Mouse (Mus musculus) limb, embryonic 13.5 days (tissue): ENCODE results near the gene Cbr4. TPM values are rescaled to one million over a fixed set of nuclear protein-coding genes. Genes with fewer than 3 reads are reported as not detected.
A peak's percentile ranks its signal among the peaks of the same experiment; 100 is the strongest.

Experiments
- ATAC-seq: fragments of 200-750 bp; cut with Nextera tagmentation; 2 replicates; pipeline ENCODE4 v1.8.0; 2017; ENCODE audit warnings: low read depth, moderate number of reproducible peaks, moderate TSS enrichment; ENCODE audit not compliant: low FRiP score
- H3K27ac ChIP-seq: fragments of 300-500 bp; sonication (generic); 2 replicates; pipeline ENCODE4 v1.5.1; 2015; ENCODE audit warnings: inconsistent platforms, mild to moderate bottlenecking, moderate library complexity
- H3K27me3 ChIP-seq: fragments of 300-500 bp; sonication (generic); 2 replicates; pipeline ENCODE4 v1.6.1; 2015; ENCODE audit warnings: mild to moderate bottlenecking, inconsistent platforms
- H3K36me3 ChIP-seq: fragments of 300-500 bp; sonication (generic); 2 replicates; pipeline ENCODE4 v1.6.1; 2015; ENCODE audit warnings: inconsistent platforms, mild to moderate bottlenecking, moderate library complexity
- H3K4me1 ChIP-seq: fragments of 300-500 bp; sonication (generic); 2 replicates; pipeline ENCODE4 v1.6.1; 2015; ENCODE audit warnings: inconsistent platforms
- H3K4me2 ChIP-seq: fragments of 300-500 bp; sonication (generic); replicated peaks from 2 replicates; pipeline ENCODE4 v1.6.1; 2015; ENCODE audit warnings: inconsistent platforms, mild to moderate bottlenecking, moderate library complexity
- H3K4me3 ChIP-seq: fragments of 300-500 bp; sonication (generic); 2 replicates; pipeline ENCODE4 v1.5.1; 2015; ENCODE audit warnings: moderate library complexity, mild to moderate bottlenecking, inconsistent platforms
- H3K9ac ChIP-seq: fragments of 300-500 bp; sonication (generic); 2 replicates; pipeline ENCODE4 v1.6.1; 2015; ENCODE audit warnings: mild to moderate bottlenecking, inconsistent platforms
- H3K9me3 ChIP-seq: fragments of 300-500 bp; sonication (generic); 2 replicates; pipeline ENCODE4 v1.6.1; 2016; ENCODE audit warnings: inconsistent platforms
- WGBS: fragments of 180-500 bp; shearing (Covaris S2); methylation state at CpG from one replicate; pipeline ENCODE4 v1.1.7; 2015; 5-methylcytosine and 5-hydroxymethylcytosine counted together
- polyA plus RNA-seq: library from polyadenylated mRNA; unstranded; fragments of >200 nt; fragmentation: Nextera tagmentation; extraction: Ambion mirVana; gene quantifications from 2 replicates; pipeline ENCODE4 v1.2.1, GENCODE M21; 2015

Cbr4 gene
- polyA plus RNA-seq, 1 experiment from 2014 or later = 30.9 TPM

- no peak overlapping the region for H3K9ac ChIP-seq
- no peak for ATAC-seq
- H3K9me3 ChIP-seq = no peaks in the 10 kb centered on the region
- WGBS = 50% methylated on average over 3 of the region's 3 CpGs
- no peak overlapping the region for H3K4me3 ChIP-seq
- H3K4me1 ChIP-seq = peaks cover 3% of the 10 kb centered on the region; the same call in 1 of the 2 replicates
- no peaks in the 10 kb centered on the region for H3K27me3 ChIP-seq
- peaks cover 13% of the 10 kb centered on the region for H3K36me3 ChIP-seq
- no peak overlapping the region for H3K4me2 ChIP-seq
- H3K27ac ChIP-seq = no peak overlapping the region
Observed at GRCm38 (mm10) chr8:61500914-61501313, 13.4 kb downstream of the Cbr4 start.

GRCm38 (mm10) chr8:61502277-61502676 is 14.7 kb downstream of the Cbr4 start:
- no peaks in the 10 kb centered on the region for H3K9me3 ChIP-seq
- no peaks in the 10 kb centered on the region for H3K27me3 ChIP-seq
- H3K4me1 ChIP-seq = peaks cover 3% of the 10 kb centered on the region; the same call in 1 of the 2 replicates
- no peak overlapping the region for H3K4me2 ChIP-seq
- ATAC-seq = no peak
- H3K9ac ChIP-seq = no peak overlapping the region
- no peak overlapping the region for H3K4me3 ChIP-seq
- H3K27ac ChIP-seq = no peak overlapping the region
- H3K36me3 ChIP-seq = peaks cover 7% of the 10 kb centered on the region

- Histone ChIP-seq H3K4me2 (no peak overlapping the region), H3K27me3 (no peaks in the 10 kb centered on the region), H3K9ac (no peak overlapping the region), H3K4me3 (no peak overlapping the region), H3K27ac (no peak overlapping the region; the same call in 1 of the 2 replicates), H3K36me3 (peaks cover 70% of the 10 kb centered on the region), H3K9me3 (no peaks in the 10 kb centered on the region), H3K4me1 (peaks cover 4% of the 10 kb centered on the region; the same call in 1 of the 2 replicates)
- no peak for ATAC-seq
- WGBS = 92% methylated on average over 24 of the region's 24 CpGs
Observed at GRCm38 (mm10) chr8:61515110-61515930, 27.8 kb downstream of the Cbr4 start.

GRCm38 (mm10) chr8:61515931-61516744 is 28.6 kb downstream of the Cbr4 start:
- 48% methylated on average over 25 of the region's 25 CpGs for WGBS
- Histone ChIP-seq H3K4me3 (no peak overlapping the region), H3K36me3 (peaks cover 69% of the 10 kb centered on the region), H3K27me3 (no peaks in the 10 kb centered on the region), H3K9me3 (no peaks in the 10 kb centered on the region), H3K4me2 (no peak overlapping the region), H3K9ac (no peak overlapping the region), H3K4me1 (peaks cover 4% of the 10 kb centered on the region; the same call in 1 of the 2 replicates), H3K27ac (no peak overlapping the region)
- peak; percentile 53; the same call in 1 of the 2 replicates for ATAC-seq

- H3K27ac ChIP-seq = no peak overlapping the region
- H3K4me2 ChIP-seq = no peak overlapping the region
- H3K9ac ChIP-seq = no peak overlapping the region
- peaks cover 70% of the 10 kb centered on the region for H3K36me3 ChIP-seq
- no peaks in the 10 kb centered on the region for H3K9me3 ChIP-seq
- no peak overlapping the region for H3K4me3 ChIP-seq
- peaks cover 4% of the 10 kb centered on the region; the same call in 1 of the 2 replicates for H3K4me1 ChIP-seq
- H3K27me3 ChIP-seq = no peaks in the 10 kb centered on the region
- ATAC-seq = no peak
- 85% methylated on average over 8 of the region's 8 CpGs for WGBS
Observed at GRCm38 (mm10) chr8:61516745-61517501, 29.4 kb downstream of the Cbr4 start.

GRCm38 (mm10) chr8:61517502-61518185 is 30.1 kb downstream of the Cbr4 start:
- no peak overlapping the region for H3K9ac ChIP-seq
- H3K4me1 ChIP-seq = peaks cover 4% of the 10 kb centered on the region; the same call in 1 of the 2 replicates
- H3K36me3 ChIP-seq = peaks cover 70% of the 10 kb centered on the region
- H3K9me3 ChIP-seq = no peaks in the 10 kb centered on the region
- no peaks in the 10 kb centered on the region for H3K27me3 ChIP-seq
- no peak overlapping the region for H3K27ac ChIP-seq
- H3K4me2 ChIP-seq = no peak overlapping the region
- ATAC-seq = no peak
- WGBS = 77% methylated on average over 14 of the region's 14 CpGs
- H3K4me3 ChIP-seq = no peak overlapping the region

- peaks cover 75% of the 10 kb centered on the region for H3K36me3 ChIP-seq
- H3K9ac ChIP-seq = no peak overlapping the region
- H3K27ac ChIP-seq = no peak overlapping the region
- H3K9me3 ChIP-seq = no peaks in the 10 kb centered on the region
- H3K4me3 ChIP-seq = no peak overlapping the region
- no peaks in the 10 kb centered on the region for H3K27me3 ChIP-seq
- no peak overlapping the region for H3K4me2 ChIP-seq
- no peak for ATAC-seq
- no peaks in the 10 kb centered on the region for H3K4me1 ChIP-seq
- WGBS = 9% methylated on average over 1 of the region's 1 CpGs
Observed at GRCm38 (mm10) chr8:61522132-61522531, 34.6 kb downstream of the Cbr4 start.

GRCm38 (mm10) chr8:61527037-61527436 is 39.5 kb downstream of the Cbr4 start:
- no peak overlapping the region for H3K4me3 ChIP-seq
- H3K36me3 ChIP-seq = peaks cover 78% of the 10 kb centered on the region
- no peak overlapping the region for H3K9ac ChIP-seq
- no peaks in the 10 kb centered on the region for H3K4me1 ChIP-seq
- H3K27ac ChIP-seq = no peak overlapping the region
- no peaks in the 10 kb centered on the region for H3K9me3 ChIP-seq
- ATAC-seq = no peak
- no peak overlapping the region for H3K4me2 ChIP-seq
- no peaks in the 10 kb centered on the region for H3K27me3 ChIP-seq
- WGBS = 87% methylated on average over 14 of the region's 14 CpGs

GRCm38 (mm10) chr8:61528197-61528596 is 40.7 kb downstream of the Cbr4 start:
- no peak overlapping the region for H3K27ac ChIP-seq
- H3K4me1 ChIP-seq = no peaks in the 10 kb centered on the region
- H3K27me3 ChIP-seq = no peaks in the 10 kb centered on the region
- H3K4me3 ChIP-seq = no peak overlapping the region
- no peak overlapping the region for H3K4me2 ChIP-seq
- H3K9me3 ChIP-seq = no peaks in the 10 kb centered on the region
- WGBS = 89% methylated on average over 9 of the region's 9 CpGs
- H3K36me3 ChIP-seq = peaks cover 78% of the 10 kb centered on the region
- H3K9ac ChIP-seq = no peak overlapping the region
- no peak for ATAC-seq

GRCm38 (mm10) chr8:61528642-61529041 is 41.1 kb downstream of the Cbr4 start:
- Histone ChIP-seq H3K36me3 (peaks cover 81% of the 10 kb centered on the region), H3K27ac (no peak overlapping the region), H3K4me1 (no peaks in the 10 kb centered on the region), H3K9me3 (no peaks in the 10 kb centered on the region), H3K4me3 (no peak overlapping the region), H3K9ac (no peak overlapping the region), H3K27me3 (no peaks in the 10 kb centered on the region), H3K4me2 (no peak overlapping the region)
- WGBS = 85% methylated on average over 6 of the region's 6 CpGs
- ATAC-seq = no peak

GRCm38 (mm10) chr8:61531944-61532795 is 44.6 kb downstream of the Cbr4 start:
- no peak for ATAC-seq
- no peak overlapping the region for H3K27ac ChIP-seq
- H3K4me3 ChIP-seq = no peak overlapping the region
- H3K4me1 ChIP-seq = no peaks in the 10 kb centered on the region
- no peaks in the 10 kb centered on the region for H3K27me3 ChIP-seq
- no peak overlapping the region for H3K9ac ChIP-seq
- H3K36me3 ChIP-seq = peaks cover 84% of the 10 kb centered on the region
- no peaks in the 10 kb centered on the region for H3K9me3 ChIP-seq
- no peak overlapping the region for H3K4me2 ChIP-seq
- 73% methylated on average over 22 of the region's 22 CpGs for WGBS
